Comparison of ENCODE assay signal across 8 mouse cellular contexts in the genomic region with DNA sequence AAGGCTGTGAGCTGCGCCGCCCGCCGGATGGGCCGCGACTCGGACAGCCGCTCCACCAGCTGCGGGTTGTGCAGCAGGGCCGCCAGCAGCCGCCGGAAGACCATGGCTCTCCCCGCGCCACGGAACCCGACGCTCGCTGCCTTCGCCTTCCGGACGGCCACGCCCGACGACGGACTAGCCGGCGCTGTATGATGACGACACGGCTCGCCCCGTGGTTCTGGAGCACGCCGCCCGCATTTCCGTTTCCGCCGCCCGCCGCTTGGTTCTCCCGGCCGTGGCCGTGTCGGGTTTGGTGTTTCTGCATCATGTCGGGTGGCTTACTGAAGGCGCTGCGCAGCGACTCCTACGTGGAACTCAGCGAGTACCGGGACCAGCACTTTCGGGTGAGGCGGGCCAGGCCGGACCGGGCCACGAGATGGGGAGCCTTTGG. TPM values are rescaled to one million over a fixed set of nuclear protein-coding genes. Genes with fewer than 3 reads are reported as not detected.
DNase-seq lines count a peak whose midpoint lies in the region; ATAC-seq and TF ChIP-seq lines count a peak whose summit lies in the region.

Gene 0610012G03Rik (minus strand): TSS at position 150 of the 430 bp plus-strand sequence.
Gene Ncbp2 (plus strand): TSS at position 169 of the 430 bp plus-strand sequence.

- TF ChIP-seq CTCF in bone marrow, adult 2 months (IDR thresholded peaks at IDR 0.05; ENCODE audit: control insufficient read depth, insufficient read depth, low read length), result no peak

- peak; percentile 75; the same call in 1 of the 2 replicates for TF ChIP-seq POLR2A in bone marrow, adult 2 months (IDR thresholded peaks at IDR 0.05; ENCODE audit: borderline replicate concordance, control insufficient read depth, low read depth, low read length)

- under 1% methylated on average over 55 of the region's 55 CpGs for WGBS in bone marrow, adult 2 months
- under 1% methylated on average over 55 of the region's 55 CpGs for WGBS in embryonic facial prominence, embryonic 15.5 days
- under 1% methylated on average over 55 of the region's 55 CpGs for WGBS in kidney, embryonic 14.5 days
- under 1% methylated on average over 55 of the region's 55 CpGs for WGBS in limb, embryonic 15.5 days

- H3K36me3 ChIP-seq in embryonic facial prominence, embryonic 15.5 days, result peaks cover 23% of the 10 kb centered on the region
- H3K36me3 ChIP-seq in kidney, embryonic 14.5 days (ENCODE audit: control insufficient read depth, insufficient read depth, low read length), result peaks cover 11% of the 10 kb centered on the region; the same call in 1 of the 2 replicates
- peaks cover 26% of the 10 kb centered on the region; the same call in 1 of the 2 replicates for H3K36me3 ChIP-seq in limb, embryonic 15.5 days

- H3K9me3 ChIP-seq in embryonic facial prominence, embryonic 15.5 days (replicated peaks), result no peaks in the 10 kb centered on the region
- no peaks in the 10 kb centered on the region for H3K9me3 ChIP-seq in kidney, embryonic 14.5 days (ENCODE audit: control insufficient read depth, low read length)
- no peaks in the 10 kb centered on the region for H3K9me3 ChIP-seq in limb, embryonic 15.5 days

- peak; percentile 93 for DNase-seq in 416B (ENCODE audit: low read depth)
- peak; percentile 90 to 93 for DNase-seq in heart, adult 9 months (ENCODE audit: low spot score in 2 of 2)
- peak; percentile 81 to 95 for DNase-seq in monocyte, adult 2 months (ENCODE audit: low read depth in 1 of 2, low spot score in 2 of 2)
- peak; percentile 93 for DNase-seq in spleen, postnatal 36 days (ENCODE audit: low spot score in 2 of 2)

- peak within 1 kb of the TSS; percentile 79 for H3K4me2 ChIP-seq in embryonic facial prominence, embryonic 15.5 days (replicated peaks)
- peak within 1 kb of the TSS; percentile 87 for H3K4me2 ChIP-seq in kidney, embryonic 14.5 days (replicated peaks; ENCODE audit: low read depth, low read length)
- H3K4me2 ChIP-seq in limb, embryonic 15.5 days, result peak within 1 kb of the TSS; percentile 77

- ATAC-seq in embryonic facial prominence, embryonic 15.5 days (ENCODE audit: insufficient number of reproducible peaks, low FRiP score, low TSS enrichment, low read depth), result peak; percentile 86
- peak; percentile 94 for ATAC-seq in kidney, embryonic 14.5 days (ENCODE audit: low FRiP score, low TSS enrichment)
- ATAC-seq in limb, embryonic 15.5 days (ENCODE audit: insufficient number of reproducible peaks, low FRiP score, low TSS enrichment, low read depth), result peak; percentile 87

- H3K27ac ChIP-seq in bone marrow, adult 2 months (ENCODE audit: control insufficient read depth, insufficient read depth, low read depth, low read length, poor library complexity), result peak within 1 kb of the TSS; percentile 90
- H3K27ac ChIP-seq in embryonic facial prominence, embryonic 15.5 days (replicated peaks), result peak within 1 kb of the TSS; percentile 90
- peak within 1 kb of the TSS; percentile 85 for H3K27ac ChIP-seq in kidney, embryonic 14.5 days (ENCODE audit: low read depth, low read length)
- peak within 1 kb of the TSS; percentile 94 for H3K27ac ChIP-seq in limb, embryonic 15.5 days

- peak within 1 kb of the TSS; percentile 94 for H3K9ac ChIP-seq in embryonic facial prominence, embryonic 15.5 days
- peak within 1 kb of the TSS; percentile 94 for H3K9ac ChIP-seq in kidney, embryonic 14.5 days (ENCODE audit: low read depth, low read length)
- H3K9ac ChIP-seq in limb, embryonic 15.5 days, result peak within 1 kb of the TSS; percentile 89

- H3K27me3 ChIP-seq in embryonic facial prominence, embryonic 15.5 days, result no peaks in the 10 kb centered on the region
- no peaks in the 10 kb centered on the region for H3K27me3 ChIP-seq in kidney, embryonic 14.5 days (ENCODE audit: control insufficient read depth, insufficient read depth, low read length)
- no peaks in the 10 kb centered on the region for H3K27me3 ChIP-seq in limb, embryonic 15.5 days

- H3K4me3 ChIP-seq in bone marrow, adult 2 months (replicated peaks; ENCODE audit: control insufficient read depth, low read depth, low read length), result peak within 1 kb of the TSS; percentile 99
- peak within 1 kb of the TSS; percentile 97 for H3K4me3 ChIP-seq in embryonic facial prominence, embryonic 15.5 days (replicated peaks)
- peak within 1 kb of the TSS; percentile 74 for H3K4me3 ChIP-seq in kidney, embryonic 14.5 days (ENCODE audit: low read length)
- H3K4me3 ChIP-seq in limb, embryonic 15.5 days, result peak within 1 kb of the TSS; percentile 97

- H3K4me1 ChIP-seq in bone marrow, adult 2 months (ENCODE audit: control insufficient read depth, insufficient read depth, low read length), result no peaks in the 10 kb centered on the region
- peaks cover 37% of the 10 kb centered on the region for H3K4me1 ChIP-seq in embryonic facial prominence, embryonic 15.5 days
- peaks cover 16% of the 10 kb centered on the region for H3K4me1 ChIP-seq in kidney, embryonic 14.5 days (ENCODE audit: control insufficient read depth, insufficient read depth, low read length)
- H3K4me1 ChIP-seq in limb, embryonic 15.5 days, result peaks cover 40% of the 10 kb centered on the region

RNA-seq across cellular contexts. Expression of gene 0610012G03Rik, which starts in this region (rescaled TPM):
- 16.2 and 24.9 TPM in 2 replicates for polyA plus RNA-seq in bone marrow, adult 2 months (2011; ENCODE audit: insufficient read depth, insufficient read length, low replicate concordance, missing spikeins)
- polyA plus RNA-seq in embryonic facial prominence, embryonic 15.5 days (2015; fragmentation: Nextera tagmentation; extraction: Ambion mirVana), result 86.1 and 91.7 TPM in 2 replicates
- 96.4 and 99.1 TPM in 2 replicates for polyA plus RNA-seq in kidney, embryonic 14.5 days (2014; fragmentation: Nextera tagmentation; extraction: Ambion mirVana)
- polyA plus RNA-seq in limb, embryonic 15.5 days (2015; fragmentation: Nextera tagmentation; extraction: Ambion mirVana), result 84.4 and 86.4 TPM in 2 replicates

RNA-seq across cellular contexts. Expression of gene Ncbp2, which starts in this region (rescaled TPM):
- 16.3 and 39.3 TPM in 2 replicates for polyA plus RNA-seq in bone marrow, adult 2 months (2011; ENCODE audit: insufficient read depth, insufficient read length, low replicate concordance, missing spikeins)
- 112 and 116 TPM in 2 replicates for polyA plus RNA-seq in embryonic facial prominence, embryonic 15.5 days (2015; fragmentation: Nextera tagmentation; extraction: Ambion mirVana)
- 117 and 123 TPM in 2 replicates for polyA plus RNA-seq in kidney, embryonic 14.5 days (2014; fragmentation: Nextera tagmentation; extraction: Ambion mirVana)
- polyA plus RNA-seq in limb, embryonic 15.5 days (2015; fragmentation: Nextera tagmentation; extraction: Ambion mirVana), result 108 and 112 TPM in 2 replicates

Comparison
In these comparisons a context has a peak if more than half of its experiments do, and no peak if none do; other contexts are left out.
1. Peak in every context shown above with its lines: DNase-seq, ATAC-seq, H3K4me3 ChIP-seq and H3K27ac ChIP-seq.